ENCODE assay signal across 25 mouse cellular contexts in genomic region chr10:69251254-69251653, GRCm38 (mm10). TPM values are rescaled to one million over a fixed set of nuclear protein-coding genes. Genes with fewer than 3 reads are reported as not detected.
"Had no signal": no experiment of that assay in that cellular context is flagged by ENCODE, and none has a peak within 500 bp of the region (broad histone marks: within the 10 kb centered on the region; RNA-seq: fewer than 3 reads in every experiment).

No protein-coding gene starts in this region.

- H3K27ac ChIP-seq: hindbrain, embryonic 10.5 days; hindbrain, embryonic 12.5 days; hindbrain, embryonic 14.5 days; left cerebral cortex, adult 2 months; limb, embryonic 10.5 days; limb, embryonic 12.5 days had no signal

- ATAC-seq: forebrain, postnatal 0 days; hindbrain, embryonic 16.5 days; inflammation-experienced regulatory T-cells, adult 6 months; intestine, embryonic 15.5 days; intestine, postnatal 0 days had no signal

- H3K9me3 ChIP-seq: hindbrain, embryonic 10.5 days; hindbrain, embryonic 12.5 days; intestine, embryonic 15.5 days; limb, embryonic 10.5 days; limb, embryonic 12.5 days; liver, embryonic 13.5 days had no signal

- DNase-seq: forebrain, postnatal 0 days; gastrocnemius, postnatal 10 days; gastrocnemius, postnatal 25 days; heart, adult 2 months; heart, postnatal 10 days; heart, postnatal 4 days; kidney, adult 8-10 months; kidney, postnatal 10 days; kidney, postnatal 25 days; kidney, postnatal 4 days; liver; liver, embryonic 13.5 days had no signal

- H3K9ac ChIP-seq: forebrain, postnatal 0 days; hindbrain, embryonic 12.5 days; hindbrain, embryonic 14.5 days; intestine, embryonic 15.5 days; limb, embryonic 12.5 days; liver, embryonic 13.5 days had no signal

- H3K4me3 ChIP-seq: heart, adult 2 months; hindbrain, embryonic 10.5 days; hindbrain, embryonic 12.5 days; intestine, embryonic 15.5 days; layer of hippocampus, adult 2 months; left cerebral cortex, adult 2 months; limb, embryonic 10.5 days; limb, embryonic 12.5 days; liver, embryonic 13.5 days had no signal

- H3K27me3 ChIP-seq: hindbrain, embryonic 12.5 days; intestine, embryonic 15.5 days; limb, embryonic 12.5 days; liver, embryonic 13.5 days had no signal

- H3K36me3 ChIP-seq: intestine, embryonic 15.5 days had no signal

- H3K4me2 ChIP-seq: heart, embryonic 11.5 days; hindbrain, embryonic 12.5 days; hindbrain, embryonic 14.5 days; intestine, embryonic 15.5 days; limb, embryonic 12.5 days; liver, embryonic 11.5 days; liver, embryonic 13.5 days had no signal

RNA-seq across cellular contexts. Expression of gene A930033H14Rik, which starts 38.4 kb away (rescaled TPM):
- polyA plus RNA-seq: inflammation-experienced regulatory T-cells, adult 6 months had no signal
